Mouse (Mus musculus): ENCODE data around the gene Jtb.

DNA sequence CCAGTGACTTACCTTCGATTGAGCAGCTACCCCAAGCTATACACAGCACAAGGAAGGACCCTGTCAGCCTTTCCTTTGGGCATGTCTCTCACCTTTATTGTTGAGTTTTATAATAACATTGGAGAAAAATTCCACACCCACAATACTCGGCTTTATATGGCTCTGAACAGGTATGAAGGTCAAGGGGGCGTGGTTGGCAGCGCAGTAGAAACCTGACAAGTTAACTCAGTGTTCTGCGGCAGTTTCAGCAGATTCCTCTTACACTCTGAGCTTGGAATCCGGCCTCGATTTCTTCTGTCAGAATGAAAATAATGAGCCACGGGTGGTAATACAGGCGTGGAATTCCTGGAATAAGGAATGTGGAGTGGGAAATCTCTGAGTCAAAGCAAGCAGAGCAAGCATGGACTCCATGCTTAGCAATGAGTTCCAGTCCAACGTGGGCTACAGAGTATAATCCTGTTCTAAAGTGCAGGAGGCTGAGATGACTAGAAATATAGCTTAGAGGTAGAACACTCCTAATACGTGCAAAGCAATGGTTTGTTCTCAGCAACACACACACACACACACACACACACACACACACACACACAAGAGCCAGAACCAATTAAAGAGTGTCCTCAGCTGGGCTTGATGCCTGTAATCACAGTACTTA, 40.4 kb upstream of the Jtb start:
- TF ChIP-seq CTCF (IDR thresholded peaks at IDR 0.05) = no peak
- no peak for TF ChIP-seq EP300 (IDR thresholded peaks at IDR 0.05)
